Mouse (Mus musculus) testis, adult 2 months (tissue): ENCODE results near the gene Caskin1.

Experiments used
- CTCF ChIP-seq: fragments of 200-500 bp; IDR thresholded peaks from 2 replicates; pipeline ENCODE4 v1.5.1; 2012; ENCODE audit warnings: low read depth, mild to moderate bottlenecking, inconsistent platforms, low read length, moderate library complexity; ENCODE audit not compliant: control insufficient read depth, insufficient read depth, insufficient replicate concordance
- POLR2A ChIP-seq: fragments of 200-500 bp; IDR thresholded peaks from 2 replicates; pipeline ENCODE4 v1.6.1; 2012; ENCODE audit warnings: low read depth, mild to moderate bottlenecking, inconsistent platforms, low read length, moderate library complexity; ENCODE audit not compliant: control insufficient read depth

DNA sequence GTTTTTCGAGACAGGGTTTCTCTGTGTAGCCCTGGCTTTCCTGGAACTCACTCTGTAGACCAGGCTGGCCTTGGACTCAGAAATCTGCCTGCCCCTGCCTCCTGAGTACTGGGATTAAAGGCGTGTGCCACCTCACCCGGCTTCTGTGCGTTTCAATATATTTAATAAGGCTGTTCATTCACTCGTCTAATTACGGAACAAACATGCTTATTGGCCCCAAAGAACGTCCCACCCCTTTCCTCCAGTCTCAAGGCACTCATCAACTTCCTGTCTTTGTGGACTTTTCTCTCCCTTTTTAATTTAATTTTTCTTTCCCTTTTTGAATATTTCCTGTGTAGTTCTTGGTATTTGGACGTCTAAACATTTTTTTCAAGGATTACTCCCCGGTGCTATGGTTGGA lies 60.0 kb downstream of the Caskin1 start:
- TF ChIP-seq CTCF: no peak
- no peak for TF ChIP-seq POLR2A
